Mouse (Mus musculus) cerebellum, adult 11-12 months (tissue): ENCODE measurements around the gene Gucd1.
"Not testable (repeated sequence)": the region's sequence is repeated elsewhere in the genome, so short reads cannot be mapped to it uniquely, and the experiment has no call there.

Source experiments
- DNase-seq: peaks from one replicate; pipeline ENCODE4 v3.0.0; 2022

The Gucd1 gene

GRCm38 (mm10) chr10:75500345-75500744, 17.4 kb downstream of the Gucd1 start:
- no peak for DNase-seq

- no peak for DNase-seq
Observed at GRCm38 (mm10) chr10:75499791-75500190, 18.0 kb downstream of the Gucd1 start.

- DNase-seq: not testable (repeated sequence)
Observed at GRCm38 (mm10) chr10:75499214-75499613, 18.6 kb downstream of the Gucd1 start.

GRCm38 (mm10) chr10:75495921-75496320, 21.9 kb downstream of the Gucd1 start:
- no peak for DNase-seq

- DNase-seq: no peak
Observed at GRCm38 (mm10) chr10:75495304-75495703, 22.5 kb downstream of the Gucd1 start.

GRCm38 (mm10) chr10:75491936-75492262, 25.9 kb downstream of the Gucd1 start:
- no peak for DNase-seq

- DNase-seq: no peak
Observed at GRCm38 (mm10) chr10:75491234-75491935, 26.4 kb downstream of the Gucd1 start.

GRCm38 (mm10) chr10:75490731-75491130, 27.0 kb downstream of the Gucd1 start:
- no peak for DNase-seq

- no peak for DNase-seq
Observed at GRCm38 (mm10) chr10:75489522-75489921, 28.2 kb downstream of the Gucd1 start.

- DNase-seq: no peak
Observed at GRCm38 (mm10) chr10:75487131-75487530, 30.6 kb downstream of the Gucd1 start.

- DNase-seq: peak; percentile 36
Observed at GRCm38 (mm10) chr10:75486086-75486979, 31.4 kb downstream of the Gucd1 start.

- DNase-seq: no peak
Observed at GRCm38 (mm10) chr10:75484767-75485166, 33.0 kb downstream of the Gucd1 start.

- no peak for DNase-seq
Observed at GRCm38 (mm10) chr10:75484066-75484465, 33.7 kb downstream of the Gucd1 start.

- no peak for DNase-seq
Observed at GRCm38 (mm10) chr10:75482919-75483483, 34.8 kb downstream of the Gucd1 start.

GRCm38 (mm10) chr10:75482271-75482670, 35.5 kb downstream of the Gucd1 start:
- no peak for DNase-seq

GRCm38 (mm10) chr10:75481703-75482102, 36.1 kb downstream of the Gucd1 start:
- no peak for DNase-seq

- no peak for DNase-seq
Observed at GRCm38 (mm10) chr10:75479955-75480354, 37.8 kb downstream of the Gucd1 start.

GRCm38 (mm10) chr10:75477034-75477433, 40.7 kb downstream of the Gucd1 start:
- DNase-seq: no peak

GRCm38 (mm10) chr10:75475139-75475850, 42.5 kb downstream of the Gucd1 start:
- not testable (repeated sequence) for DNase-seq

GRCm38 (mm10) chr10:75474571-75474970, 43.2 kb downstream of the Gucd1 start:
- DNase-seq: no peak

- DNase-seq: no peak
Observed at GRCm38 (mm10) chr10:75473411-75473810, 44.4 kb downstream of the Gucd1 start.

GRCm38 (mm10) chr10:75465781-75466550, 51.8 kb downstream of the Gucd1 start:
- DNase-seq: no peak
